Mouse (Mus musculus) MEL (cell line): ENCODE measurements at regions not wholly inside any gene's neighbourhood (a gene's known extent, or its start where the extent isn't known, plus 50 kb on each side); places are given as distances from the start of the nearest gene placed in this dataset.

ENCODE experiments used
- DNase-seq: peaks from one replicate; pipeline ENCODE4 v3.0.0; 2011; ENCODE audit warnings: low read depth, low spot score
- H3K27ac ChIP-seq: 2 replicates; pipeline ENCODE4 v1.5.1; 2012; ENCODE audit warnings: low read depth, mild to moderate bottlenecking, control low read depth, low read length, moderate library complexity; ENCODE audit not compliant: control insufficient read depth
- H3K27me3 ChIP-seq, 2 experiments: fragments of 150-350 bp in 1 of 2; sonication (generic) in 1 of 2; 2 replicates each; pipeline ENCODE4 v1.6.1; 2012; ENCODE audit warnings: low read length in 2 of 2, mild to moderate bottlenecking in 2 of 2, improper control_type of control experiment in 1 of 2, moderate library complexity in 1 of 2; ENCODE audit not compliant: insufficient read depth in 2 of 2, control insufficient read depth in 1 of 2
- H3K36me3 ChIP-seq, 2 experiments: 2 replicates each; pipeline ENCODE4 v1.6.1; 2012 to 2014; ENCODE audit warnings: low read length in 2 of 2, improper control_type of control experiment in 1 of 2, inconsistent platforms in 1 of 2, mild to moderate bottlenecking in 1 of 2; ENCODE audit not compliant: insufficient read depth in 2 of 2, control insufficient read depth in 1 of 2
- H3K4me1 ChIP-seq, 2 experiments: fragments of 150-350 bp in 1 of 2; sonication (generic) in 1 of 2; 2 replicates each; pipeline ENCODE4 v1.6.1; 2012; ENCODE audit warnings: low read length in 2 of 2, improper control_type of control experiment in 1 of 2, mild to moderate bottlenecking in 1 of 2; ENCODE audit not compliant: insufficient read depth in 2 of 2, control insufficient read depth in 1 of 2
- H3K4me3 ChIP-seq, 2 experiments: fragments of 150-350 bp in 1 of 2; sonication (generic) in 1 of 2; 2 replicates each; pipeline ENCODE4 v1.5.1; 2012; ENCODE audit warnings: low read depth in 2 of 2, low read length in 2 of 2, mild to moderate bottlenecking in 2 of 2, moderate library complexity in 2 of 2, control low read depth in 1 of 2, improper control_type of control experiment in 1 of 2; ENCODE audit not compliant: control insufficient read depth in 1 of 2, insufficient read depth in 1 of 2
- H3K79me2 ChIP-seq: 2 replicates; pipeline ENCODE4 v1.6.1; 2012; ENCODE audit warnings: mild to moderate bottlenecking, low read length, moderate library complexity; ENCODE audit not compliant: control insufficient read depth, poor library complexity, insufficient read depth
- H3K9ac ChIP-seq: 2 replicates; pipeline ENCODE4 v1.6.1; 2012; ENCODE audit warnings: low read depth, mild to moderate bottlenecking, control low read depth, low read length, moderate library complexity; ENCODE audit not compliant: control insufficient read depth, poor library complexity, severe bottlenecking
- H3K9me3 ChIP-seq: fragments of 150-350 bp; sonication (generic); replicated peaks from 2 replicates; pipeline ENCODE4 v1.6.1; 2012; ENCODE audit warnings: mild to moderate bottlenecking, low read length, improper control_type of control experiment, moderate library complexity; ENCODE audit not compliant: insufficient read depth
- BHLHE40 ChIP-seq: IDR thresholded peaks from 2 replicates; pipeline ENCODE4 v1.6.1; 2012; ENCODE audit warnings: low read depth, mild to moderate bottlenecking, inconsistent platforms, low read length, improper control_type of control experiment, borderline replicate concordance
- CHD2 ChIP-seq: IDR thresholded peaks from 2 replicates; pipeline ENCODE4 v1.6.1; 2011; ENCODE audit warnings: low read length, improper control_type of control experiment
- ELF1 ChIP-seq: IDR thresholded peaks from 2 replicates; pipeline ENCODE4 v1.6.1; 2014; ENCODE audit warnings: low read depth, mild to moderate bottlenecking, inconsistent platforms, low read length, improper control_type of control experiment, moderate library complexity
- EP300 ChIP-seq, 2 experiments: IDR thresholded peaks; 2 replicates each; pipeline ENCODE4 v1.6.1; 2011; ENCODE audit warnings: improper control_type of control experiment in 2 of 2, low read length in 2 of 2, low read depth in 1 of 2, mild to moderate bottlenecking in 1 of 2
- ETS1 ChIP-seq: IDR thresholded peaks from 2 replicates; pipeline ENCODE4 v1.6.1; 2012; ENCODE audit warnings: low read depth, mild to moderate bottlenecking, inconsistent platforms, low read length, improper control_type of control experiment, moderate library complexity
- GABPA ChIP-seq: IDR thresholded peaks from 2 replicates; pipeline ENCODE4 v1.6.1; 2012; ENCODE audit warnings: low read depth, mild to moderate bottlenecking, inconsistent platforms, low read length, improper control_type of control experiment, moderate library complexity
- GATA1 ChIP-seq: IDR thresholded peaks from 2 replicates; pipeline ENCODE4 v1.6.1; 2011; ENCODE audit warnings: low read depth, low read length, improper control_type of control experiment
- KAT2A ChIP-seq: conservative IDR thresholded peaks from 2 replicates; pipeline ENCODE4 v1.6.1; 2012; ENCODE audit warnings: low read depth, low read length, improper control_type of control experiment, inconsistent platforms
- MAX ChIP-seq: IDR thresholded peaks from 2 replicates; pipeline ENCODE4 v1.6.1; 2011; ENCODE audit warnings: low read length, improper control_type of control experiment
- MEF2A ChIP-seq: IDR thresholded peaks from 2 replicates; pipeline ENCODE4 v1.6.1; 2014; ENCODE audit warnings: low read depth, mild to moderate bottlenecking, inconsistent platforms, low read length, improper control_type of control experiment; ENCODE audit not compliant: poor library complexity, insufficient replicate concordance, severe bottlenecking; ENCODE audit errors: extremely low read depth
- MXI1 ChIP-seq: IDR thresholded peaks from 2 replicates; pipeline ENCODE4 v1.6.1; 2011; ENCODE audit warnings: mild to moderate bottlenecking, low read depth, low read length, improper control_type of control experiment
- NRF1 ChIP-seq: IDR thresholded peaks from 2 replicates; pipeline ENCODE4 v1.6.1; 2014; ENCODE audit warnings: low read depth, mild to moderate bottlenecking, inconsistent platforms, low read length, improper control_type of control experiment, moderate library complexity; ENCODE audit not compliant: poor library complexity, insufficient read depth, severe bottlenecking
- RAD21 ChIP-seq: IDR thresholded peaks from 2 replicates; pipeline ENCODE4 v1.6.1; 2011; ENCODE audit warnings: mild to moderate bottlenecking, low read depth, low read length, improper control_type of control experiment
- RCOR1 ChIP-seq: IDR thresholded peaks from 2 replicates; pipeline ENCODE4 v1.6.1; 2012; ENCODE audit warnings: low read depth, mild to moderate bottlenecking, inconsistent platforms, low read length, improper control_type of control experiment
- SIN3A ChIP-seq: IDR thresholded peaks from 2 replicates; pipeline ENCODE4 v1.6.1; 2012; ENCODE audit warnings: low read length, improper control_type of control experiment, inconsistent platforms
- SMC3 ChIP-seq: IDR thresholded peaks from 2 replicates; pipeline ENCODE4 v1.6.1; 2011; ENCODE audit warnings: low read depth, low read length, improper control_type of control experiment
- TCF12 ChIP-seq: IDR thresholded peaks from 2 replicates; pipeline ENCODE4 v1.6.1; 2014; ENCODE audit warnings: low read depth, mild to moderate bottlenecking, inconsistent platforms, low read length, improper control_type of control experiment, moderate library complexity
- UBTF ChIP-seq: IDR thresholded peaks from 2 replicates; pipeline ENCODE4 v1.6.1; 2012; ENCODE audit warnings: low read depth, mild to moderate bottlenecking, inconsistent platforms, low read length, improper control_type of control experiment, moderate library complexity, borderline replicate concordance; ENCODE audit not compliant: insufficient read depth
- ZC3H11A ChIP-seq: IDR thresholded peaks from 2 replicates; pipeline ENCODE4 v1.6.1; 2012; ENCODE audit warnings: low read depth, mild to moderate bottlenecking, inconsistent platforms, low read length, improper control_type of control experiment
- ZMIZ1 ChIP-seq: IDR thresholded peaks from 2 replicates; pipeline ENCODE4 v1.6.1; 2012; ENCODE audit warnings: low read depth, mild to moderate bottlenecking, inconsistent platforms, low read length, improper control_type of control experiment, moderate library complexity
- ZNF384 ChIP-seq: IDR thresholded peaks from 2 replicates; pipeline ENCODE4 v1.6.1; 2012; ENCODE audit warnings: low read depth, mild to moderate bottlenecking, inconsistent platforms, low read length, improper control_type of control experiment

- peak; percentile 14 for DNase-seq
These were observed 1573.1 kb upstream of the Got2 start for GRCm38 (mm10) chr8:97461478-97461877.

GRCm38 (mm10) chr8:97447696-97448095 is 1559.3 kb upstream of the Got2 start:
- H3K9ac ChIP-seq: no peak overlapping the region
- H3K9me3 ChIP-seq: no peaks in the 10 kb centered on the region
- no peak for TF ChIP-seq UBTF
- TF ChIP-seq SIN3A: no peak
- TF ChIP-seq RAD21: no peak
- no peak for TF ChIP-seq BHLHE40
- no peak for TF ChIP-seq MXI1
- no peak for TF ChIP-seq GABPA
- TF ChIP-seq ZMIZ1: no peak
- TF ChIP-seq CHD2: no peak
- no peaks in the 10 kb centered on the region for H3K4me1 ChIP-seq
- DNase-seq: no peak
- no peak overlapping the region for H3K27ac ChIP-seq
- no peaks in the 10 kb centered on the region for H3K27me3 ChIP-seq
- no peaks in the 10 kb centered on the region for H3K79me2 ChIP-seq
- no peaks in the 10 kb centered on the region for H3K36me3 ChIP-seq
- H3K4me3 ChIP-seq: no peak overlapping the region

More at GRCm38 (mm10) chr8:97461478-97461877, 1573.1 kb upstream of the Got2 start:
- peaks cover 0 to 2% of the 10 kb centered on the region in 2 experiments; a peak in 2 of 4 replicates for H3K36me3 ChIP-seq
- H3K79me2 ChIP-seq: no peaks in the 10 kb centered on the region
- H3K4me3 ChIP-seq: no peak overlapping the region
- H3K4me1 ChIP-seq: peaks cover 0 to 4% of the 10 kb centered on the region in 2 experiments; a peak in 2 of 4 replicates
- no peaks in the 10 kb centered on the region for H3K27me3 ChIP-seq
- H3K9me3 ChIP-seq: no peaks in the 10 kb centered on the region
- no peak overlapping the region for H3K27ac ChIP-seq
- TF ChIP-seq NRF1 (no peak), MEF2A (peak; percentile 66; the same call in 1 of the 2 replicates), BHLHE40 (0 out of 2 replicates have a peak, but pooled peaks have one; percentile 43), ETS1 (peak; percentile 45; the same call in 1 of the 2 replicates), RCOR1 (0 out of 2 replicates have a peak, but pooled peaks have one; percentile 16), TCF12 (peak; percentile 83), CHD2 (no peak), GATA1 (peak; percentile 56), MXI1 (no peak), KAT2A (no peak), MAX (no peak; the same call in 1 of the 2 replicates), ELF1 (no peak), SMC3 (no peak), ZNF384 (peak; percentile 62), ZC3H11A (no peak), EP300 (IDR thresholded peaks at IDR 0.05; ENCODE audit: low read depth in 1 of 2, low read length in 2 of 2) (peak in 1 of 2 experiments; percentile 72; a peak in 2 of 4 replicates)
- TF ChIP-seq, all 39 proteins: peak for 8
- no peak overlapping the region for H3K9ac ChIP-seq
